Mouse (Mus musculus) 3134 (cell line): ENCODE results near the gene Mrpl34.
"Not testable (repeated sequence)": the region's sequence is repeated elsewhere in the genome, so short reads cannot be mapped to it uniquely, and the experiment has no call there.

Experiments used
- DNase-seq: peaks from one replicate; pipeline ENCODE4 v3.0.0-alpha.2; 2011; ENCODE audit warnings: low spot score; ENCODE audit not compliant: insufficient read length; ENCODE audit errors: extremely low read depth

Gene Mrpl34

GRCm38 (mm10) chr8:71464513-71465500 is at the start of gene Mrpl34:
Gene Mrpl34, plus strand, starts transcription at chr8:71464959.
- peak; percentile 99 for DNase-seq

- no peak for DNase-seq
Observed at GRCm38 (mm10) chr8:71422121-71422520, 42.6 kb upstream of the Mrpl34 start.

DNA sequence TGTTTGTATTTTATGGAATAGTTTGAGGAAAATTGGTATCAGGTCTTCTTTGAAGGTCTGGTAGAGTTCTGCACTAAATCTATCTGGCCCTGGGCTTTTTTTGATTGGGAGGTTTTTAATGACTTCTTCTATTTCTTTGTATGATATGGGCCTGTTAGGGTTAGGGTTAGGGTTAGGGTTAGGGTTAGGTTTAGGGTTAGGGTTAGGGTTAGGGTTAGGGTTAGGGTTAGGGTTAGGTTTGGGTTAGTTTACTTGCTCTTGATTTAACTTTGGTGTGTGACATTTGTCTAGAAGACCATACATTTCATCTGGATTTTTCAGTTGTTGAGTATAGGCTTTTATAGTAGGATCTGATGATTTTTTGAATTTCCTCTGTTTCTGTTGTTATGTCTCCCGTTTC is 31.8 kb upstream of the Mrpl34 start:
- DNase-seq = not testable (repeated sequence)

- no peak for DNase-seq
Observed at GRCm38 (mm10) chr8:71437041-71437440, 27.7 kb upstream of the Mrpl34 start.

GRCm38 (mm10) chr8:71441404-71441803 is 23.4 kb upstream of the Mrpl34 start:
- no peak for DNase-seq

- no peak for DNase-seq
Observed at GRCm38 (mm10) chr8:71445096-71445495, 19.7 kb upstream of the Mrpl34 start.

DNA sequence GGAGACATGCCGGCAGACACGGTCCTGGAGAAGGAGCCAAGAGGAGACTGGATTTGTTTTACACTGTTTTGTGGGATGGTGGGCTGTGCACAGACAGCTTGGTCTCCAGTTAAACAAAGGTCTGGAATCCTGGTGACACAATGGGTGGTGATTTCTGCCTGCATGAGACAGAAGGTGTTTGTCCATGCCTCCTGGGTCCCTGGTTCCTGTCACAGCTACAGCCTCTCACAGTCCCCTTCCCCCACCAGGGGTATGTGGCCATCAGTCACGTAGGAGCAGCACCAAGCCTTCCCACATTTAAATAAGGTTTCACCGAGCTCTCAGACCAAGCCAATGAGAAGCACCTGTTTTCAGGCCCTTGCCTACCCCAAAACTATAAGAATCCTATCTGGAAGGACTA is 13.4 kb upstream of the Mrpl34 start:
- no peak for DNase-seq

DNA sequence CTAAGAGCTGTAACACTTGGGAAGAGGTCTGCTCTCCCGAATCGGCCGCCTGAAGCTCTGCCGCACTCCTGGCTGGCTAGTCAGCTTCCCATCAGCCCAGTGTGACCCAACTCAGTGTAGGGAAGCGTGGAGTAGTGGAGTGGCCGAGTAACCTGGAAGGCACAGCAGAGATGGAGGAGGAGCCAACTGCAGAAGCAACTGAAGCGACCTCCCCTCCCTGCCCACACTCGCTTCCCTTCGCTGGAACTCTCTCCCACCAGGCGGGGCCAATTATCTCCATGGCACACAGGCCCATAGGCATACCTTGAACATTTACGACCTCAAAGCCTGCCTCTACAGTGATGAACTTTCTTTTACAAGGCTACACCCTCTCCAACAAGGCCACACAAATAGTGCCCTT is 13.0 kb upstream of the Mrpl34 start:
- DNase-seq = no peak

- DNase-seq = no peak
Observed at GRCm38 (mm10) chr8:71452669-71453068, 12.1 kb upstream of the Mrpl34 start.

DNA sequence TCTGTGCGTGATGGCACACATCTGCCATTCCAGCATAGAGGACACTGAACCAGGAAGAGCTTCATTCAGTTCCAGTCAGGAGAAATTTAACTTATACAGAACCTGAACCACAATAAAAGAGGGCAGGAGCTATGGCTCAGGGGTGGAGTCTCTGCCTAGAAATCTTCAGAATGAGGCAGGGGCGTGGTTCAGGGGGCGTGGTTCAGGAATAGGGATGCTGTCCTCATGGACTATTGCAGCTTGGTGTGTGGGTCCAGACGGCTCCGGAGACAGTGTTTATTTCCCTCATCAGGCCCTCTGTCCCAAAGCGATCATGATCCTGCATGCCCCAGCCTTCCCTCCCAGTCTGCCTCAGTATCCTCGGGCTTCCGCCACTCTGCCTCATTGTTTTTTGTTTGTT is 10.1 kb upstream of the Mrpl34 start:
- DNase-seq = no peak

GRCm38 (mm10) chr8:71456906-71457305 is 7.9 kb upstream of the Mrpl34 start:
- peak; percentile 89 for DNase-seq

DNA sequence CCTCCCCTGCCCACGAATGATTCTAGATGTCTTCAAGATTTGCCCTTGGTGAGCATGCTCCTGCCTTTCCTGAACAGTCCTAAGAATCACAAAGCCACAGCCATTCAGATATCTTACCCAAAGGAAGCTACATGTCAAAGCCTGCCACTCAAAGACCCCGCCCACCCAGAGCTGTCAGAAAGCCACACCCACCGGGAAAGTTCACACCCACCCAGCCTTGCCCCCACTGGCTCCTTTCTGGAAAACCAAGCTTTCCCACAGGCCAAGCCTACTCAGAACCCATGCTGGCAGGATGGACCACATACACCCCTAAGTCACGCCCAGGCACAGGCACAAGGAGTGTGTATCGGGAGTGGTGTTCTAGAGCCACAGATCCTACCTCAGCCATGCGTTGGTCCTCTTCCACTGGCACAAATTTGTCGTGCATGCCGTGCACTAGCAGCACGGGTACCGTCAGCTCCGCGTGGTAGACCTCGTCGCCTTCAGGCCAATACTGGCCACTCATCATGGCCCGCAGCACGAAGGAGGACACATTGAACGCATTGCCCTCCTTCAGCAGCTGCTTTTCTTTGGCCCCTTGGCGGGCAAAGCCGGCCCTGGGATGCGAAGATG is 7.0 kb upstream of the Mrpl34 start:
- DNase-seq = peak; percentile 55

DNA sequence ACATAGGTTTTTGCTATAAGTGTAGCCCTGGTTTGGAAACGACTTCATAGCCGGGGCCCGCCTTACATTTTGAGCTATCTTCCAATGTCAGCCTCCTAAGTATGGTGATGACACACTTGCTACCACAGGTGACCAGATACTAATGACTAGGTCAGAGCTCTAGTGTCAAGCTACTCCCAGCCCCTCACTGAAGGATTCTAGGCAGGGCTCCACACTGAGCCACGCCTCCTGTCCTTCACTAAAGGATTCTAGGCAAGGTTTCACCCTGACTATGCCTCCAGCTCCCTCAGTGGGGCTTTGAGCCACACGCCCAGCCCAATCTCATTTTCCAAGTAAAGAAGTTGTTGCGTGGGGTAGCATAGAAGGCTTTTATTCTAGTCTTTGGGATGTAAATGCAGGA is 4.0 kb upstream of the Mrpl34 start:
- DNase-seq = no peak

DNA sequence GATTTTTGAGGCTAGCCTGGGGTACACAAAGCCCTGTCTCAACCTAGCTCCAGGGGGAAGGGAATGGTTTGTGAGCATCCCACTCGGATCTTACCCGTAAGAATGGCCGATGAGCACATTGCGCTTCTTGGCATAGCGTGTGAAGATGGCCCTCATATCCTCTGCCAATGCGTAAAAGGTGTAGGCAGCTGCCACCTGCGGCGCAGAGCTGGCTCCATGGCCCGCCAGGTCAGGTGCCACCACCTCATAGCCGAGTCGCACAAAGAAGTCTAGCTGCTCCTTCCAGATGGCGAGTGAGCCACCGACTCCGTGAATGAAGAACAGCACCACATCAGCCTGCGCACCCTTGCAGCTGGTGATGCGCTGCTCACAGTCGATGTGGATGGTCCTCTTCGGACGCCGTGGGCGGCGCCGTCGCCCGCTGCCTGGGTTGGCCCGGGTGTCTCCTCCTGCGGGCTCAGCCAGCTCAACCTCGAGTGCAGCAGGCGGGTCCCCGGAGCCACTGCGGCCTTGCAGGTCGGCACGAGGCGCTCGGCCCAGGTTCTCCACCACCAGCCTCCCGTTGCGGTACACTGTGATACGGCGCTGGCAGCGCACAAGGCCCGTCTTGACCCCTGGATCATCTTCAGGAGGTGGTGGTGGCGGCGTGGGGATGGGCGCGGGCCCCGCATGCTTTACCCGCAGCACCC is 3.5 kb upstream of the Mrpl34 start:
- DNase-seq = no peak

DNA sequence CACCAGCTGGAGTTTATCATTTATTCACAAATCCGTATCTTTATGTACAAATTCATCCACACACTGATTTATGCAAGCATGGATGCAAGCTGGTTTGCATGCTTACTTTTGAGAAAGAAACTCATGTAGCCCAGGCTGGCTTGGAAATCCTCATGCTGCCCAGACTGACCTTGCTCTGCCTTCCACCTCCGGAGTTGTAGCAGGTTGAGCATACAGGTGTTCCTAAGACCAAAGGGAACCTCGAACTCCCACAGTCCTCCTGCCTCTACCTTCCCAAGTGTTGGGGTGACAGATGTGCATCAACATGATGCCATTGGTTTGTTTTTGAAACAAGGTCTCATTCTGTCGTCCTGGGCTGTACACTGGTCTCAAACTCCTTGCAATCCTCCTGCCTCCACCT is 2.6 kb upstream of the Mrpl34 start:
- no peak for DNase-seq

GRCm38 (mm10) chr8:71462786-71463185 is 2.0 kb upstream of the Mrpl34 start:
- no peak for DNase-seq

DNA sequence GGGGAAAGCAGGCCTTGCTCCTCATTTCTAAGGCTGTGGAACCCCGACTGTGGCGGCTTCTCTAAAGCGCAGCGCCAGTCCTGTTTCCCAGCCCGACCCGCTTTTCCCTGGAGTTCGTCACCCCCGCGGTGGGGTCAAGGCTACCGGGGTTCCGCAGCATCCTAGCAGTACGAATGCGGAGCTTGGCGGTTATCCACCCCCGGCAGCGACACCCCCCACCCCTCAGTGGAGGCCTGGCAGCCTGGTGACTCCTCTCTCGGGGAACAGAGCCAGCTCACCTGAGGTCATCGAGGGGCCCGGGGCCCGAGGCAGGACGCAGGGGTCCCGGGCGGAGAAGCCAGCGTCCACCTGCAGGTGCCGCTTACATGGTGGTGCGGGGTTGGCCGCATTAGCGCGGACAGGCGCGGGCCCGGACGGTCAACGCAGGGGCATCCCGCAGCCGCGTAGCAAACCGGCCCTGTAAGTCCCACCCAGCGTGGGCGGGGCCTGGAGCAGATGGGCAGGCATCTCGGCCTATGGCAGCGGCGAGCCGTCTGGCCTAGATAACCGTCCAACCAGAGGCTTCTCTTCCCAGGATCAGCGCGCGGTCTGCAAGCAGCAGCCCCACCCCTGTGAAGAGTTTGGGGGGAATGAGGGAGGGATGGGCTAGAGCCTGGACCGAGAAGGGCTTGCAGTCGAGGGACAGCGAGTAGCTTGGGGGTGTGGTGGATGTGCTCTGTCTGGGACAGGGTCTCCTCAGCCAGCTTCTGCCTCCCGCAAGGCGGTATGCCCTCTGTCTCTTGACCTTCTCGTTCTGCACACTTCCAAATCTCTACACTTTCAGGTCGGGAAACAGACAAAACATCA is 1.3 kb upstream of the Mrpl34 start, which contains the start of gene Abhd8:
Abhd8 (minus strand) TSS at position 468 of the 846 bp plus-strand sequence.
- DNase-seq = peak; percentile 98

- no peak for DNase-seq
Observed at GRCm38 (mm10) chr8:71465733-71466132, 974 bp downstream of the Mrpl34 start.

- no peak for DNase-seq
Observed at GRCm38 (mm10) chr8:71466198-71466597, 1.4 kb downstream of the Mrpl34 start.

GRCm38 (mm10) chr8:71467201-71467600 is 2.4 kb downstream of the Mrpl34 start:
- no peak for DNase-seq
